Mouse (Mus musculus) forebrain, postnatal 0 days (tissue): ENCODE results near the gene Foxk1. TPM values are rescaled to one million over a fixed set of nuclear protein-coding genes. Genes with fewer than 3 reads are reported as not detected.

ENCODE experiments used
- ATAC-seq: fragments of 200-750 bp; cut with Nextera tagmentation; 2 replicates; pipeline ENCODE4 v1.8.0; 2017; ENCODE audit warnings: mild to moderate bottlenecking, moderate library complexity
- DNase-seq: peaks from one replicate; pipeline ENCODE4 v3.0.0-alpha.2; 2015
- H3K27ac ChIP-seq: fragments of 300-500 bp; sonication (generic); 2 replicates; pipeline ENCODE4 v1.5.1; 2014; ENCODE audit warnings: low read depth, mild to moderate bottlenecking, antibody characterized with exemption, low read length, moderate library complexity, mixed read lengths
- H3K27me3 ChIP-seq: fragments of 300-500 bp; sonication (generic); 2 replicates; pipeline ENCODE4 v1.6.1; 2014; ENCODE audit warnings: mild to moderate bottlenecking, low read length, mixed read lengths; ENCODE audit not compliant: insufficient read depth
- H3K36me3 ChIP-seq: fragments of 300-500 bp; sonication (generic); 2 replicates; pipeline ENCODE4 v1.6.1; 2014; ENCODE audit warnings: mild to moderate bottlenecking, moderate library complexity; ENCODE audit not compliant: insufficient read depth
- H3K4me1 ChIP-seq: fragments of 300-500 bp; sonication (generic); 2 replicates; pipeline ENCODE4 v1.6.1; 2014; ENCODE audit warnings: antibody characterized with exemption; ENCODE audit not compliant: insufficient read depth
- H3K4me2 ChIP-seq: fragments of 300-500 bp; sonication (generic); 2 replicates; pipeline ENCODE4 v1.6.1; 2014; ENCODE audit warnings: low read depth, mild to moderate bottlenecking, moderate library complexity
- H3K4me3 ChIP-seq: fragments of 300-500 bp; sonication (generic); 2 replicates; pipeline ENCODE4 v1.5.1; 2014; ENCODE audit warnings: low read depth, low read length, mixed read lengths
- H3K9ac ChIP-seq: fragments of 300-500 bp; sonication (generic); 2 replicates; pipeline ENCODE4 v1.6.1; 2014; ENCODE audit warnings: mild to moderate bottlenecking
- H3K9me3 ChIP-seq: fragments of 300-500 bp; sonication (generic); 2 replicates; pipeline ENCODE4 v1.6.1; 2016; ENCODE audit warnings: low read length
- CTCF ChIP-seq: sonication (generic); IDR thresholded peaks from 2 replicates; pipeline ENCODE4 v1.5.1; 2016; ENCODE audit warnings: antibody characterized with exemption, control low read depth, low read depth
- WGBS: fragments of 180-500 bp; shearing (Covaris S2); extraction: QIAGEN DNeasy Blood & Tissue Kit; methylation state at CpG from one replicate; pipeline ENCODE4 v1.1.7; 2014; 5-methylcytosine and 5-hydroxymethylcytosine counted together
- polyA plus RNA-seq: library from polyadenylated mRNA; unstranded; fragments of >200 nt; fragmentation: Nextera tagmentation; extraction: Ambion mirVana; gene quantifications from 2 replicates; pipeline ENCODE4 v1.2.1, GENCODE M21; 2015
- total RNA-seq: library from RNA; depleted of rRNA; stranded (reverse); fragments of >200 nt; gene quantifications from 2 replicates; pipeline ENCODE4 v1.2.3, GENCODE M21; 2014

Gene Foxk1
- total and polyA plus RNA-seq, 2 experiments from 2014 or later = 5.0 to 19.0 TPM

DNA sequence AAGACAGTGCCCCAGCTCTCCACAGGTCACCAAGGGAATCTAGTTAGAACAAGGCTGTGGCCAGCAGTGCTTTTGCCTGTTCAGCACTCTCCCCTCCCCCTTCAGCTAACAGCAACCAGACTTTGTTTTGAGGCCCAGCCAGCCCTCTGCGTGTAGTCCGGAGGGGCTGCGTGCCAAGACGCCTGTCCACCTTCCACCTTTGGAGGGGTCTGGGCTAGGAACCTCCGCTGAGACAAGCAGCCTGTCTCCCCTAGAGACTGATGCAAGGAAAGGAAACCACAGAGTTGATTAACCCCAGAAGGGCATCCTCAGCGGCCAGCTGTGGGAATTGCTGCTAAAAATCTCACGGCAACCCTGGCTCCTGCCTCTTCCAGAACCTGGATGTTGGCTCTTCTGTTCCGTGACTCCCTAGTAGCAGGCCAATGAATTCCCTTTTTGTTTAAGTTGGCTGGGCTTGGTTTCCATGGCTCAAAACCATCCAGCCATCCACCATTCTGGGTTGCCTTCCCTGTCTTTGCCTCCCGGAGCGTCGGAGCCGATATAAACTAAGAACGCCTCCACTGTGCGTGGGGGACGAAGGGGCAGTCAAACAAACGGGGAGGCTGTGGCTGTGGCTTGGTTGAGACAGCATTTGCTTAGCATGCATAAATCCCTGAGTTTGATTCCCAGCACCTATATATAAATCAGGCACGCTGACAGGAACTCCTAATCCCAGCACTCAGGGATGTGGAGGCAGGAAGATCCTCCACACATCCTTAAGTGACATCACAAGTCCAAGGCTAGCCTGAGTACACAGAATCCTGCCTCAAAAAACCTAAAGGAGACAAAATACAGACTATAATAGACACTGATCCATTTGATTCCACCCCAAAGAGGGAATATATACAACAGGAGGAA, 14.3 kb upstream of the Foxk1 start:
- ATAC-seq = peak; percentile 76
- H3K4me1 ChIP-seq = 0 out of 2 replicates have a peak, but pooled peaks cover 8% of the 10 kb centered on the region
- peak; percentile 34 for DNase-seq
- no peak overlapping the region for H3K9ac ChIP-seq
- H3K27me3 ChIP-seq = 0 out of 2 replicates have a peak, but pooled peaks cover 4% of the 10 kb centered on the region
- peak; percentile 32 for TF ChIP-seq CTCF
- H3K4me3 ChIP-seq = no peak overlapping the region
- no peak overlapping the region for H3K27ac ChIP-seq
- 32% methylated on average over 17 of the region's 17 CpGs for WGBS
- no peaks in the 10 kb centered on the region for H3K9me3 ChIP-seq
- no peak overlapping the region for H3K4me2 ChIP-seq
- H3K36me3 ChIP-seq = no peaks in the 10 kb centered on the region

DNA sequence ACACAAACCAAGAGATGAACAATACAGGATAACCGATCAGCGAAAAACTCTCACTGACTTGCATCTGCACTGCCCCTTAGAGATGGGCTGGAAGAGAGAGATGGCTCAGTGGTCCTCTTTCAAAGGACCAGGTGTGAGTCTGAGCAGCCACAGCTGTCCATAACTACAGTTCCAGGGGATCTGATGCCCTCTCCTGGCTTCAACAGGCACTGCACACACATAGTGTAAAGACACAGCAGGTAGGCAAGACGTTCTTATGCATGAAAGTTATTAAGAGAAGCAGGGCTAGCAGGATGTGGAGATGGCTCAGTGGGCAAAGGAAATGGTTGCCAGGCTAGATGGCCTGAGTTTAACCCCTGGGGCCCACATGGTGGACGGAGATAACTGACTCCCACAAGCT, 13.6 kb upstream of the Foxk1 start:
- H3K9me3 ChIP-seq = no peaks in the 10 kb centered on the region
- 0 out of 2 replicates have a peak, but pooled peaks cover 4% of the 10 kb centered on the region for H3K27me3 ChIP-seq
- H3K4me3 ChIP-seq = no peak overlapping the region
- H3K4me2 ChIP-seq = no peak overlapping the region
- ATAC-seq (no peak), DNase-seq (no peak)
- 73% methylated on average over 4 of the region's 4 CpGs for WGBS
- no peak overlapping the region for H3K9ac ChIP-seq
- H3K4me1 ChIP-seq = 0 out of 2 replicates have a peak, but pooled peaks cover 8% of the 10 kb centered on the region
- TF ChIP-seq CTCF = peak; percentile 71
- no peaks in the 10 kb centered on the region for H3K36me3 ChIP-seq
- H3K27ac ChIP-seq = no peak overlapping the region

DNA sequence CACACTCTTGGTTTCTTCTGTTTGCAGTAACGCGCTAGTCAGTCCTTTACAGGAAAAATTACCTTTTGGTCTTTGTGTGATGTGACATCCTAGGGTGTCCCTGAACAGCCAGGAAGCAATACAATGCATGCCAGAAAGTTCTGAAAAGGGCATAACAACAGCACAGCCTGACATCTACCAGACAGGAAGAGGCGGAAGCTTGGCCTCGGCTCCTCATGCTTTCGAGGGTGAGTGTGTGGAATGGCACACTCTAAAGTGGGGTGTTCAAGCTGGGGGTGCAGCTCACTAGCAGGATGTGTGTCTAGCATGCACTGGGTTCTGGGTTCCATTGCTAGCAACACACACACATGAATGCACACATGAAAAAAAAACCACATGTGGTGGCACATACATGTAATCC, 9.6 kb upstream of the Foxk1 start:
- TF ChIP-seq CTCF = no peak
- Histone ChIP-seq H3K4me3 (no peak overlapping the region), H3K9me3 (no peaks in the 10 kb centered on the region), H3K9ac (no peak overlapping the region), H3K27me3 (no peaks in the 10 kb centered on the region), H3K4me2 (no peak overlapping the region), H3K27ac (no peak overlapping the region), H3K4me1 (0 out of 2 replicates have a peak, but pooled peaks cover 2% of the 10 kb centered on the region), H3K36me3 (no peaks in the 10 kb centered on the region)
- DNase-seq (no peak), ATAC-seq (no peak)
- 50% methylated on average over 5 of the region's 5 CpGs for whole genome bisulfite sequencing

DNA sequence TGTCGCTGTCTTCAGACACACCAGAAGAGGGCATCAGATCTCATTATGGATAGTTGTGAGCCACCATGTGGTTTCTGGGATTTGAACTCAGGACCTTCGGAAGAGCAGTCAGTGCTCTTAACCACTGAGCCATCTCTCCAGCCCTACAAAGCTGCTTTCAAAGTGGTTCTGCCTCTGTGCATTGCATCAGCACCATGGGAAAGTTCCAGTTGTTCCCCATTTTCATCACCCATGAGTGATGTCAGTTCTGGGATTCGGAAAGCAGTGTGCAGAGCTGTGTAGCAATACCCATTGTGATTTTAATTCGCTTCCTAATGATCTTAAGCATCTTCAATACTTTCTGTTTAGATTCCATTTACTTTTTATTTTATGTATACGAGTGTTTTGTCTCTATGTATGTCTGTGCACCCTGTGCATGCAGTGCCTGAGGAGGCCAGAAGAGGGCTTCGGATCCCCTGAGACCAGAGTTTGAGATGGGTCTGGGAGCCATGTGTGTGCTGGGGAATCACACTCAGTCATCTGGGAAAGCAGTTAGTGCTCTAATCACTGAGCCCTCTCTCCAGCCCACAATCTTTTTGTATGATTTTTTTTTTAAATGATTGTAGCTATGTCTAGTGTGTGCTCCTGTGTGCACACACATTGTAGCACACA, 6.6 kb upstream of the Foxk1 start:
- WGBS = 93% methylated on average over 6 of the region's 6 CpGs
- no peaks in the 10 kb centered on the region for H3K36me3 ChIP-seq
- H3K9me3 ChIP-seq = no peaks in the 10 kb centered on the region
- TF ChIP-seq CTCF = peak; percentile 36
- no peak overlapping the region for H3K27ac ChIP-seq
- ATAC-seq (no peak), DNase-seq (no peak)
- no peaks in the 10 kb centered on the region for H3K27me3 ChIP-seq
- no peaks in the 10 kb centered on the region for H3K4me1 ChIP-seq
- H3K9ac ChIP-seq = no peak overlapping the region
- no peak overlapping the region for H3K4me2 ChIP-seq
- no peak overlapping the region for H3K4me3 ChIP-seq

DNA sequence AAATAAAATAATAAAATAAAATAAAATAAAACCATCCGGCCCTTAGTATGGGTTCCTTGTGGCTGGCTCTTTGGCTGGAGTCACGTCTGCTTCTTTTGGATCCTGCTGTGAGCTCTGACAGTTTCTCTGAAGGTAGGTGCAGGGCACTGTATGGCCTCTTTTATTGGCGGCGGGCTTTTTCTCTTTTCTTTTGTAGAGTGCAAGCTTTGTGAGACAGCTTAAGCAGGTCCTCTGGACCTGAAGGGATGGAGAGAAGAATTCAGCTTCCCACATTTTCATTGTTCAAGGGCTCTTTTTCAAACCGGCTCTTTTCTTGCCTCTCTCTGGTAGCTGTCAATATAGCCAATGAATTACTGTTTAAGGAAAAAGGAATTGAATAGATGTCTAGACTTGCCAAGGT, 5.4 kb upstream of the Foxk1 start:
- H3K4me2 ChIP-seq = no peak overlapping the region
- no peaks in the 10 kb centered on the region for H3K36me3 ChIP-seq
- ATAC-seq (no peak), DNase-seq (no peak)
- TF ChIP-seq CTCF = no peak
- H3K9me3 ChIP-seq = no peaks in the 10 kb centered on the region
- peaks cover 6% of the 10 kb centered on the region for H3K4me1 ChIP-seq
- 10% methylated on average over 5 of the region's 5 CpGs for WGBS
- H3K4me3 ChIP-seq = no peak overlapping the region
- no peak overlapping the region for H3K9ac ChIP-seq
- H3K27me3 ChIP-seq = no peaks in the 10 kb centered on the region
- H3K27ac ChIP-seq = no peak overlapping the region

DNA sequence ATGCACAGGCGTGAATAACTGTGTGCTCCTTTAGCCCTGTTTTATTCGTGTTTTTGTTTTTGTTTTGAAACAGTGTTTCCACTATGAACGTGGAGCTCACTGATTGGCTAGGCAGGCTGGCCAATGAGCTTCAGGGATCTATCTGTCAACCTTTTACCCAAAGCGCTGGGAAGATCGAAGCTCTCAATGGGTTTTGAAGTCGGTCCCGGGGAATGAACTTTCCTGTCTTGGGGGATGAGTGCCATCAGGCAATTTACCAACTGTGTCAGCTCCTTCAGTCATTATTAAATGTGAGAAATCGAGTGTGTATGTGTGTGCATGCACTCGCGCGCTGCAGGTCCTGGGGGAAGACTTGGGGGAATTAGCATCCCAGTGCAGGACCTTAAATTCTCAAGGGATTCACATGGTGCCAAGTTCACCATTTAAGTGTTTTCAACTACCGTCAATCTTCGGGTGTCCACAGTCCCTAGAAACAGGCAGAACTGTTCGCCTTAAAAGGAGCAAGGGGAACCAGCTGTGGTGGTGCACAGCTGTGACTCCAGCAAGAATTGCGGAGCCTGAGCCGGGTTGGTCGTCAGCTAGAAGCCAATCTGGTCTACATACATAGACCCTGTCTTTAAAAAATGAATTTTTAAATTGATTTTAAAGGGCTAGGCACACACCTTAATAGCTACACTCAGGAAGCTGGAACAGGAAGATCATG, 965 bp upstream of the Foxk1 start:
- DNase-seq = no peak
- Histone ChIP-seq H3K9me3 (no peaks in the 10 kb centered on the region), H3K9ac (peak overlapping the region; percentile 90; the same call in 1 of the 2 replicates), H3K4me1 (peaks cover 32% of the 10 kb centered on the region), H3K4me2 (peak overlapping the region; percentile 90), H3K4me3 (peak overlapping the region; percentile 99), H3K27ac (no peak overlapping the region), H3K27me3 (no peaks in the 10 kb centered on the region), H3K36me3 (no peaks in the 10 kb centered on the region; the same call in 1 of the 2 replicates)
- no peak for ATAC-seq
- TF ChIP-seq CTCF = no peak
- WGBS = 24% methylated on average over 17 of the region's 17 CpGs
